Mouse (Mus musculus) olfactory bulb, adult 2 months (tissue): ENCODE measurements around the gene Cbx7.

Experiments
- CTCF ChIP-seq: fragments of 200-500 bp; IDR thresholded peaks from 2 replicates; pipeline ENCODE4 v1.5.1; 2012; ENCODE audit warnings: low read depth, mild to moderate bottlenecking, low read length, moderate library complexity; ENCODE audit not compliant: insufficient read depth
- POLR2A ChIP-seq: fragments of 200-500 bp; IDR thresholded peaks from 2 replicates; pipeline ENCODE4 v1.6.1; 2012; ENCODE audit warnings: mild to moderate bottlenecking, low read depth, low read length, moderate library complexity; ENCODE audit not compliant: insufficient read depth

DNA sequence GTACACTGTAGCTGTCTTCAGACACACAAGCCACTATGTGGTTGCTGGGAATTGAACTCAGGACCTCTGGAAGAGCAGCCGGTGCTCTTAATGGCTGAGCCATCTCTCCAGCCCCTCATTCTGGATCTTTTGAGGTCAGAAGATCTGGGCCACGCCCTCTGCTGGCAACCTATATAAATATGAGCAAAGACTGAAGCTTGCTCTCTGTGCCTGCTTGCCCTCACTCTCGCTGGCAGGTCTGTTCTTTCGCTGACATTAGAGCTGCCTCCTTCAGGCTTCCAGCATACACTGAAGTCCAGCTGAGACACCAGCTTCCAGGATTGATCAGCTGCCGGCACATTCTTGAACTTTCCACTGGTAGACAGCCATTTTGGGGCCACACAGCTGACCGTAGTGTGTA lies 23.2 kb downstream of the Cbx7 start:
- TF ChIP-seq CTCF (no peak), POLR2A (no peak)
